In genomic region chr19:53451388-53451922, GRCm38 (mm10) we compare ENCODE assay signal across 14 mouse cellular contexts.
DNase-seq lines count a peak whose midpoint lies in the region; ATAC-seq and TF ChIP-seq lines count a peak whose summit lies in the region.
"Had no signal": no experiment of that assay in that cellular context is flagged by ENCODE, and none has a peak within 500 bp of the region (broad histone marks: within the 10 kb centered on the region; RNA-seq: fewer than 3 reads in every experiment).

No protein-coding gene starts in this region.

- no peak for DNase-seq in frontal cortex, postnatal 14 days (ENCODE audit: low spot score in 2 of 2)
- DNase-seq in lung, postnatal 36 days = no peak
- peak; percentile 70 for DNase-seq in Patski (ENCODE audit: low read depth, low spot score)
- no peak for DNase-seq in limb, embryonic 10.5 days (ENCODE audit: low spot score)
- no peak for DNase-seq in thymus, postnatal 14 days
- DNase-seq in kidney, postnatal 10 days = no peak
- DNase-seq: heart, adult 2 months; lung, postnatal 14 days; thymus, postnatal 4 days had no signal

- H3K4me1 ChIP-seq in lung, embryonic 15.5 days = peaks cover 56% of the 10 kb centered on the region
- peaks cover 42% of the 10 kb centered on the region for H3K4me1 ChIP-seq in limb, embryonic 10.5 days

- no peak for TF ChIP-seq CTCF in Patski (IDR thresholded peaks at IDR 0.05)

- no peak overlapping the region for H3K4me3 ChIP-seq in lung, embryonic 15.5 days
- no peak overlapping the region for H3K4me3 ChIP-seq in limb, embryonic 10.5 days
- H3K4me3 ChIP-seq: heart, adult 2 months; limb, embryonic 13.5 days had no signal

- peak; percentile 64 for ATAC-seq in frontal cortex, adult (ENCODE audit: low TSS enrichment)
- no peak for ATAC-seq in lung, embryonic 15.5 days (ENCODE audit: borderline replicate concordance, extremely low read depth, low FRiP score, low TSS enrichment)
- ATAC-seq in Patski = peak; percentile 82
- ATAC-seq: inflammation-experienced regulatory T-cells, adult 6 months had no signal

- no peaks in the 10 kb centered on the region for H3K36me3 ChIP-seq in lung, embryonic 15.5 days
- no peaks in the 10 kb centered on the region for H3K36me3 ChIP-seq in limb, embryonic 10.5 days
- H3K36me3 ChIP-seq: limb, embryonic 13.5 days had no signal

- no peaks in the 10 kb centered on the region for H3K27me3 ChIP-seq in lung, embryonic 15.5 days
- no peaks in the 10 kb centered on the region for H3K27me3 ChIP-seq in Patski
- peaks cover 11% of the 10 kb centered on the region; the same call in 1 of the 2 replicates for H3K27me3 ChIP-seq in limb, embryonic 10.5 days (ENCODE audit: low read depth, poor library complexity, severe bottlenecking)
- H3K27me3 ChIP-seq: CH12.LX had no signal

- in situ Hi-C loops in Patski (cut with MboI; ENCODE audit: low pct_unique_long_range_greater_than_20kb) = no loop called here

- H3K27ac ChIP-seq in lung, embryonic 15.5 days = 0 out of 2 replicates have a peak overlapping the region, but pooled peaks have one; percentile 10
- H3K27ac ChIP-seq in limb, embryonic 10.5 days = peak overlapping the region; percentile 15; the same call in 1 of the 2 replicates
- H3K27ac ChIP-seq: heart, adult 2 months; limb, embryonic 13.5 days had no signal

- no peak overlapping the region for H3K4me2 ChIP-seq in lung, embryonic 15.5 days
- H3K4me2 ChIP-seq: limb, embryonic 13.5 days had no signal

- no peak overlapping the region for H3K9ac ChIP-seq in lung, embryonic 15.5 days
- H3K9ac ChIP-seq: limb, embryonic 13.5 days had no signal

- 31% methylated on average over 13 of the region's 13 CpGs for WGBS in lung, embryonic 15.5 days
- WGBS in limb, embryonic 10.5 days = 85% methylated on average over 13 of the region's 13 CpGs

- POLR2A ChIA-PET in Patski (lab: Charles Lee) = interaction anchor here (0.8 to 1.5 kb wide), 3 partner anchors 55 to 66 kb away, joined by 4 to 6 read pairs (median 4); no protein-coding TSS in a partner anchor

- CTCF ChIA-PET in Patski (lab: Charles Lee) = interaction anchor here (1.0 to 1.5 kb wide), 4 partner anchors 9 to 61 kb away, joined by 3 to 4 read pairs (median 4); no protein-coding TSS in a partner anchor

- no peaks in the 10 kb centered on the region for H3K9me3 ChIP-seq in lung, embryonic 15.5 days
- H3K9me3 ChIP-seq in limb, embryonic 10.5 days (replicated peaks) = no peaks in the 10 kb centered on the region
- H3K9me3 ChIP-seq: limb, embryonic 13.5 days had no signal
